Mouse (Mus musculus) naive thymus-derived CD4-positive, alpha-beta T cell, adult 2 months (primary cell): ENCODE data around the gene Noa1.
A peak's percentile ranks its signal among the peaks of the same experiment; 100 is the strongest.

Experiments used
- DNase-seq: peaks from one replicate; pipeline ENCODE4 v3.0.0-alpha.2; 2011; ENCODE audit warnings: low read depth

The Noa1 gene

GRCm38 (mm10) chr5:77254402-77254801 lies 55.5 kb downstream of the Noa1 start:
- DNase-seq: no peak

GRCm38 (mm10) chr5:77253154-77253553 lies 56.7 kb downstream of the Noa1 start:
- DNase-seq: no peak

- DNase-seq: no peak
These were observed 57.6 kb downstream of the Noa1 start for GRCm38 (mm10) chr5:77252115-77252827.

GRCm38 (mm10) chr5:77251656-77252055 lies 58.2 kb downstream of the Noa1 start:
- DNase-seq: no peak

- no peak for DNase-seq
These were observed 59.8 kb downstream of the Noa1 start for GRCm38 (mm10) chr5:77250083-77250482.

GRCm38 (mm10) chr5:77245787-77246671 lies 63.9 kb downstream of the Noa1 start:
- peak; percentile 83 for DNase-seq

GRCm38 (mm10) chr5:77245463-77245786 lies 64.5 kb downstream of the Noa1 start:
- DNase-seq: peak; percentile 61

GRCm38 (mm10) chr5:77244331-77244987 lies 65.4 kb downstream of the Noa1 start:
- DNase-seq: peak; percentile 22
